In genomic region chr10:19559565-19560165, GRCm38 (mm10) we compare ENCODE assay signal across 20 mouse cellular contexts. TPM values are rescaled to one million over a fixed set of nuclear protein-coding genes. Genes with fewer than 3 reads are reported as not detected.
A peak's percentile ranks its signal among the peaks of the same experiment; 100 is the strongest.
DNase-seq lines count a peak whose midpoint lies in the region; ATAC-seq and TF ChIP-seq lines count a peak whose summit lies in the region.
"Had no signal": no experiment of that assay in that cellular context is flagged by ENCODE, and none has a peak within 500 bp of the region (broad histone marks: within the 10 kb centered on the region; RNA-seq: fewer than 3 reads in every experiment).

No protein-coding gene starts in this region.

- H3K79me2 ChIP-seq in macrophage (ENCODE audit: inconsistent target): no peaks in the 10 kb centered on the region

- TF ChIP-seq CTCF in bone marrow macrophage, adult 2 months (IDR thresholded peaks at IDR 0.05; ENCODE audit: low read depth, low read length): no peak

- peak; percentile 36 for DNase-seq in embryonic facial prominence, embryonic 14.5 days (ENCODE audit: low spot score)
- DNase-seq in embryonic facial prominence, embryonic 10.5 days (ENCODE audit: low spot score): no peak
- DNase-seq in kidney, postnatal 10 days: peak; percentile 13
- no peak for DNase-seq in kidney, adult 11 months
- no peak for DNase-seq in adrenal gland, postnatal 14 days
- DNase-seq: adrenal gland, adult 8-10 months; cerebellum, adult 18-20 months; gastrocnemius, postnatal 14 days; thymus, postnatal 4 days had no signal

- no peak overlapping the region for H3K4me3 ChIP-seq in embryonic facial prominence, embryonic 14.5 days (ENCODE audit: low read depth, low read length)
- H3K4me3 ChIP-seq in embryonic facial prominence, embryonic 10.5 days: no peak overlapping the region
- no peak overlapping the region for H3K4me3 ChIP-seq in bone marrow macrophage, adult 2 months (ENCODE audit: insufficient read depth, low read length)
- no peak overlapping the region for H3K4me3 ChIP-seq in macrophage (ENCODE audit: inconsistent target)
- H3K4me3 ChIP-seq in forebrain, embryonic 12.5 days (replicated peaks): no peak overlapping the region
- H3K4me3 ChIP-seq: embryonic facial prominence, embryonic 12.5 days; heart, embryonic 12.5 days; hindbrain, embryonic 13.5 days; layer of hippocampus, adult 2 months; left cerebral cortex, adult 2 months had no signal

- peaks cover 4% of the 10 kb centered on the region; the same call in 1 of the 2 replicates for H3K9me3 ChIP-seq in embryonic facial prominence, embryonic 14.5 days (ENCODE audit: control insufficient read depth, low read length)
- 0 out of 2 replicates have a peak, but pooled peaks cover 3% of the 10 kb centered on the region for H3K9me3 ChIP-seq in embryonic facial prominence, embryonic 10.5 days
- H3K9me3 ChIP-seq in forebrain, embryonic 12.5 days: no peaks in the 10 kb centered on the region
- H3K9me3 ChIP-seq: embryonic facial prominence, embryonic 12.5 days; heart, embryonic 12.5 days; hindbrain, embryonic 13.5 days had no signal

- H3K4me2 ChIP-seq in embryonic facial prominence, embryonic 14.5 days (ENCODE audit: low read depth, low read length): no peak overlapping the region
- no peak overlapping the region for H3K4me2 ChIP-seq in forebrain, embryonic 12.5 days
- H3K4me2 ChIP-seq: embryonic facial prominence, embryonic 12.5 days; heart, embryonic 12.5 days; hindbrain, embryonic 13.5 days had no signal

- no peaks in the 10 kb centered on the region for H3K27me3 ChIP-seq in embryonic facial prominence, embryonic 14.5 days (replicated peaks; ENCODE audit: control insufficient read depth, insufficient read depth, low read length)
- no peaks in the 10 kb centered on the region for H3K27me3 ChIP-seq in embryonic facial prominence, embryonic 10.5 days (replicated peaks; ENCODE audit: low read depth, poor library complexity, severe bottlenecking)
- no peaks in the 10 kb centered on the region for H3K27me3 ChIP-seq in forebrain, embryonic 12.5 days
- H3K27me3 ChIP-seq: embryonic facial prominence, embryonic 12.5 days; heart, embryonic 12.5 days; hindbrain, embryonic 13.5 days had no signal

- H3K4me1 ChIP-seq in embryonic facial prominence, embryonic 14.5 days (ENCODE audit: control insufficient read depth, insufficient read depth, low read length): peaks cover 6% of the 10 kb centered on the region; the same call in 1 of the 2 replicates
- no peaks in the 10 kb centered on the region for H3K4me1 ChIP-seq in embryonic facial prominence, embryonic 10.5 days
- H3K4me1 ChIP-seq in bone marrow macrophage, adult 2 months (ENCODE audit: control insufficient read depth, insufficient read depth, low read length): peaks cover 32% of the 10 kb centered on the region
- no peaks in the 10 kb centered on the region for H3K4me1 ChIP-seq in forebrain, embryonic 12.5 days
- H3K4me1 ChIP-seq: embryonic facial prominence, embryonic 12.5 days; heart, embryonic 12.5 days; hindbrain, embryonic 13.5 days had no signal

- H3K27ac ChIP-seq in embryonic facial prominence, embryonic 14.5 days (replicated peaks; ENCODE audit: low read depth, low read length): no peak overlapping the region
- H3K27ac ChIP-seq in embryonic facial prominence, embryonic 10.5 days (replicated peaks): no peak overlapping the region
- H3K27ac ChIP-seq in bone marrow macrophage, adult 2 months (ENCODE audit: insufficient read depth, low read depth, low read length): peak overlapping the region; percentile 84
- H3K27ac ChIP-seq in macrophage: peak overlapping the region; percentile 80
- no peak overlapping the region for H3K27ac ChIP-seq in forebrain, embryonic 12.5 days
- H3K27ac ChIP-seq: embryonic facial prominence, embryonic 12.5 days; hindbrain, embryonic 13.5 days; kidney, postnatal 0 days; layer of hippocampus, adult 2 months; left cerebral cortex, adult 2 months; liver, embryonic 14.5 days had no signal

- no peaks in the 10 kb centered on the region for H3K36me3 ChIP-seq in embryonic facial prominence, embryonic 14.5 days (ENCODE audit: control insufficient read depth, insufficient read depth, low read length)
- H3K36me3 ChIP-seq in embryonic facial prominence, embryonic 10.5 days (replicated peaks): no peaks in the 10 kb centered on the region
- no peaks in the 10 kb centered on the region for H3K36me3 ChIP-seq in macrophage (ENCODE audit: inconsistent target)
- no peaks in the 10 kb centered on the region for H3K36me3 ChIP-seq in forebrain, embryonic 12.5 days (replicated peaks)
- H3K36me3 ChIP-seq: embryonic facial prominence, embryonic 12.5 days; heart, embryonic 12.5 days; hindbrain, embryonic 13.5 days had no signal

- 54% methylated on average over 8 of the region's 8 CpGs for WGBS in embryonic facial prominence, embryonic 14.5 days
- 88% methylated on average over 8 of the region's 8 CpGs for WGBS in embryonic facial prominence, embryonic 10.5 days
- 13% methylated on average over 7 of the region's 8 CpGs for WGBS in macrophage (ENCODE audit: missing documents)
- WGBS in forebrain, embryonic 12.5 days: 88% methylated on average over 8 of the region's 8 CpGs

- no peak for TF ChIP-seq POLR2A in bone marrow macrophage, adult 2 months (IDR thresholded peaks at IDR 0.05; ENCODE audit: borderline replicate concordance, low read depth, low read length)

- ATAC-seq in embryonic facial prominence, embryonic 14.5 days (ENCODE audit: low read depth): no peak
- no peak for ATAC-seq in forebrain, embryonic 12.5 days (ENCODE audit: low FRiP score)
- ATAC-seq: intestine, embryonic 16.5 days had no signal

- no peak overlapping the region for H3K9ac ChIP-seq in embryonic facial prominence, embryonic 14.5 days (ENCODE audit: low read depth, low read length)
- no peak overlapping the region for H3K9ac ChIP-seq in forebrain, embryonic 12.5 days
- H3K9ac ChIP-seq: embryonic facial prominence, embryonic 12.5 days; heart, embryonic 12.5 days; hindbrain, embryonic 13.5 days; liver, embryonic 14.5 days had no signal

RNA-seq across cellular contexts. Expression of gene Ifngr1, which starts 32.1 kb away (rescaled TPM):
- polyA plus RNA-seq in embryonic facial prominence, embryonic 14.5 days (2014; fragmentation: Nextera tagmentation; extraction: Ambion mirVana): 57.4 and 60.5 TPM in 2 replicates
- polyA plus RNA-seq in embryonic facial prominence, embryonic 10.5 days (2016; fragmentation: Nextera tagmentation; extraction: Ambion mirVana): 29.5 and 29.6 TPM in 2 replicates
- polyA plus RNA-seq in bone marrow macrophage, adult 2 months (2012; ENCODE audit: insufficient read depth, insufficient read length, missing spikeins): 346 and 347 TPM in 2 replicates
- total RNA-seq in macrophage (2018; cell fraction: chromatin; rRNA removed): 100 to 1,000 TPM in 20 of 26 experiments, 10 to 100 TPM in 6; 26.1 to 449 (median 139) TPM
- 100 to 1,000 TPM in 25 of 26 experiments, 10 to 100 TPM in 1; 99.1 to 216 (median 133) TPM for total RNA-seq in macrophage (2018; cell fraction: cytosol; rRNA removed)
- total RNA-seq in macrophage (2018; cell fraction: nucleus; rRNA removed): 100 to 1,000 TPM in 25 of 26 experiments, 10 to 100 TPM in 1; 62.6 to 584 (median 228) TPM
- 152 to 186 TPM (median 172 TPM) in 3 replicates for polyA plus RNA-seq in macrophage (2018)
- 69.0 and 96.6 TPM in 2 replicates for total RNA-seq in adrenal gland, postnatal 14 days (2021)
- 18.7 and 20.5 TPM in 2 replicates for polyA plus RNA-seq in forebrain, embryonic 12.5 days (2016; fragmentation: Nextera tagmentation; extraction: Ambion mirVana)

Comparison
In these comparisons a context has a peak if more than half of its experiments do, and no peak if none do; other contexts are left out.
1. DNase-seq: peak in embryonic facial prominence, embryonic 14.5 days (single experiment) and kidney, postnatal 10 days (single experiment); none in embryonic facial prominence, embryonic 10.5 days (single experiment), kidney, adult 11 months (single experiment) and adrenal gland, postnatal 14 days (single experiment).
2. H3K27ac ChIP-seq: peak in bone marrow macrophage, adult 2 months (single experiment) and macrophage (single experiment); none in embryonic facial prominence, embryonic 14.5 days (single experiment), embryonic facial prominence, embryonic 10.5 days (single experiment) and forebrain, embryonic 12.5 days (single experiment).